Mouse (Mus musculus) left cerebral cortex, adult 2 months (tissue): ENCODE results near the gene Tpsg1. TPM values are rescaled to one million over a fixed set of nuclear protein-coding genes. Genes with fewer than 3 reads are reported as not detected.
A peak's percentile ranks its signal among the peaks of the same experiment; 100 is the strongest.

Source experiments
- DNase-seq, 2 experiments: peaks; one replicate each; pipeline ENCODE4 v3.0.0; 2021 to 2022; ENCODE audit warnings: low spot score in 2 of 2, mixed read lengths in 1 of 2; ENCODE audit errors: extremely low spot score in 1 of 2
- H3K27ac ChIP-seq: fragments of 200-600 bp; 2 replicates; pipeline ENCODE4 v1.8.1; 2022
- H3K4me3 ChIP-seq: fragments of 200-600 bp; 2 replicates; pipeline ENCODE4 v1.8.1; 2022
- CTCF ChIP-seq: fragments of 200-600 bp; IDR thresholded peaks from 2 replicates; pipeline ENCODE4 v1.8.1; 2022; ENCODE audit warnings: antibody characterized with exemption, mild to moderate bottlenecking, moderate library complexity
- intact Hi-C: fragments of 180-260 bp; cut with DNase I; formaldehyde crosslinking; loops from one replicate; pipeline ENCODE4 v1.15.1; 2025
- total RNA-seq, 2 experiments: library from RNA; stranded (reverse); gene quantifications; 2 replicates each; pipeline ENCODE4 v1.2.3; 2021

Gene Tpsg1
- total RNA-seq, 2 experiments from 2014 or later = not detected

DNA sequence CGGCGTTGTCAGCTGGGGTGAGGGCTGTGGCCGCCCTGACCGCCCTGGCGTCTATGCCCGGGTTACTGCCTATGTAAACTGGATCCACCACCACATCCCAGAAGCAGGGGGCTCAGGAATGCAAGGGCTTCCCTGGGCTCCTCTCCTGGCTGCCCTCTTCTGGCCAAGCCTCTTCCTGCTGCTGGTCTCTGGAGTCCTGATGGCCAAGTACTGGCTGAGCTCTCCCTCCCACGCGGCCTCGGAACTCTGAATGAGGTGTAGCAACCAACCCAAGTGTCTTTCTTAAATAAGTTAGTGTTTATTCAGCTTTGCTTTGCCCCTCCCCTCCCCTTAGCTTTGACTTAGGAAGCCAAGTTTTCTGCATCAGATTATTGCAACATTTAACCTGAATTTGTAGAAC is 4.9 kb downstream of the Tpsg1 start:
- no peak for DNase-seq
- no peak overlapping the region for H3K27ac ChIP-seq
- intact Hi-C loops = no loop called here
- TF ChIP-seq CTCF = peak; percentile 40
- no peak overlapping the region for H3K4me3 ChIP-seq

DNA sequence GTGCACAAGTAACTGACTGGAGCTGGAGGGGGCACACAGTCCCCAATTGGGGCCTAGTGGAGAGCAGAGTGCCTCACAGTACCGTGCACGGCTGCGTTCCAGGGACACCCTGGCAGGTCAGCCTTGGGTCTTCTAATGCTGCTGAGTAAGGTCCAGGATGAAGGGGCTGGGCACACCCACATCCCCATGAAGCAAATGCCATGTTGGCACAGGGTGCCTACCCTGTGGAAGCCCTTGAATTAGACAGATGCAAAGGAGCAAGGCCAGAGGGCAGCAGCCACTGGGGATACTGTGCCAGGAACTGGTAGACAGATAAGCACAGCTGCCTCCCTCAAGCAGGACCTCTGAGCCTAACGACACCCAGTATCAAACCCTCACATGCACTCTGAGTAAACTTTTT is 25.5 kb downstream of the Tpsg1 start:
- DNase-seq = no peak
- intact Hi-C loops = no loop called here
- no peak for TF ChIP-seq CTCF
- H3K4me3 ChIP-seq = no peak overlapping the region
- no peak overlapping the region for H3K27ac ChIP-seq

DNA sequence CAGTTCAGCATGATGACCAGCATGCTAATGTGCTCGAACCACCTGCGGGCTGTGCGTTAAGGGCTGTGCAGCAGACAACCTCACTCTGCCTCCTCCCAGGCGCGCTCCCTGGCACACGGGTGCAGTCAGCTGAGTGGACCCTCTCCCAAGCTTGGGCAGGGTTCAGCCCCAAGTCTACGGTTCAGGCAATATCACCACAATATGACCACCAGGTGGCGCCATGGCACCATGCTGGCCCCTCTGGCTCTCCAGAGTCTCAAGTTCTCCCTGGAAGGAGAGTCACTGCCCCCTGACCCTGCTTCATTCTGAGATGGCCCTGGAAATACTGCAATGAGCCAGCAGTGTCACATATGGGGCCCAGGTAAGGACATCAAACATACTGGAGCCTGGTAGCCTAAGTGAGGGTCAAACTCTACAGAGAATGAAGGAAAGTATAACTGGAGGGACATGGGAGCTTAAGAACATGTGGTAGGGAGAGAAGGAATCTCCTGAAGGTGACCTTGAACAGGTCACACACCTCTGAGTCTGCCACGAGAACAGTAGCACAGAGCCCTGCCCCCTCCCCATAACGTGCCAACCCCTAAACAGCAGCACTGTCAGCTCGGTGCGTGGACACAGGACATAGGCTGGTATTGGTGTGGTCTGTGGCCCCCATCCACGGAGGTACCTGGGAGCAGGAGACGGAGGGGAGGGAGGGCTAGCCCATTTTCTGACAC is 28.9 kb downstream of the Tpsg1 start:
- intact Hi-C loops = loop anchor here (1.0 to 5.0 kb wide), 3 partner anchors 72 to 404 kb away; no protein-coding TSS in a partner anchor
- Histone ChIP-seq H3K27ac (no peak overlapping the region), H3K4me3 (no peak overlapping the region)
- DNase-seq = peak; percentile 75 to 82
- TF ChIP-seq CTCF = peak; percentile 95

DNA sequence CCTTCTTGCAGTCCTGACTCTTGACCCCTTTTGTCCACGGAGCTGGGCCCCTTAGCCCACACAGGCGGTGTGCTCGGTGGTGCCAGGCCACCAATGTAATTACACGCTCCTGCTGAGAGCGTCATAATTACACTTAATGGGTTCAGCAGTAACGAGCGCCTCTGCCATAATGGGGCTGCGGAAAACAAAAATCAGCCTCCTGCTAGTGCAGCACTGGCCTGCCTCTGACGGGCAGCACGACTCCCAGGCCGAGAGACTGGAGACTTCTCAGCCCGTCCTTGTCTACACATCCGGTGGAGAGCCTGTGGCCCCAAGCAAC is 29.4 kb downstream of the Tpsg1 start:
- H3K27ac ChIP-seq = no peak overlapping the region
- no peak for TF ChIP-seq CTCF
- DNase-seq = no peak
- H3K4me3 ChIP-seq = no peak overlapping the region
- intact Hi-C loops = loop anchor here (1.0 to 5.0 kb wide), 3 partner anchors 72 to 404 kb away; no protein-coding TSS in a partner anchor

DNA sequence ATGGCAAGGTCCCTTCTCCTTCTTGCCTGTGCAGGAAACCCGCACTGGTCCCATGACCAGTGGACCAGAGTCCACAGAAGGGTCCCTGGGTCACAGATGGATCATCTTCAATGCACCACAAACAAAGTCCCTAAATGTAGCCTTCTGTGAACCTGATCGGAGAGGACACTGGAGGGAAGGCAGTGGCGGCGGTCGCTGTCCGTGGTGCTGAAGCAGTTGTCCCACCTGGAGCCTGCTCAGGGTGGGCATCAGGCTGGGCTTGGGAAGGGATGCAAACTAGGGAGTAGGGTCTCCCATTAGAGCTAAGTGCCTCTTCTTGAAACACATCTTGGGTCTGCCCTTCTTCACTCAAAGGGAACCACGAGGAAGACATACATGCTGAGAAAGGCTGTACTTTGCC is 31.4 kb downstream of the Tpsg1 start:
- H3K4me3 ChIP-seq = no peak overlapping the region
- intact Hi-C loops = no loop called here
- H3K27ac ChIP-seq = no peak overlapping the region
- DNase-seq = no peak
- TF ChIP-seq CTCF = no peak

DNA sequence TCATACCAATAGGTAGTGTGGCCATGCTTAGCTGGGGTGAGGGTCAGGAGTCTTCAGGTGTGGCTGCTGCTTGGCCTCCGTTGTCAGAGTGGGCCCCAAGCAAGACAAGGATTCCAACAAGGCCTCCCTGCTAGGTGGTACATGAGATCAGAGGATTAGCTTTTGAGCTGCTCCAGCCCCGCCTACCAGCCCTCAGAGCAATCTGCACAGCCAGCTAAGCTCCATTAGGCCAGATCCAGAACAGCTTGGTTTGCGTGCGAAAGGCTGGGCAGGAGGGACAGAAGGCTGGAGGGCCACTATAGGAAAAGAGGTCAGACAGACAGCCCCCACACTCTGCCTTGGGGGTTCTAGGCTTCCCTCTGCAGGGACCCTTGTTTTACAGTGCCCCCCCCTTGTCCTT is 32.4 kb downstream of the Tpsg1 start:
- no peak for TF ChIP-seq CTCF
- no peak overlapping the region for H3K4me3 ChIP-seq
- DNase-seq = no peak
- H3K27ac ChIP-seq = no peak overlapping the region
- intact Hi-C loops = no loop called here

DNA sequence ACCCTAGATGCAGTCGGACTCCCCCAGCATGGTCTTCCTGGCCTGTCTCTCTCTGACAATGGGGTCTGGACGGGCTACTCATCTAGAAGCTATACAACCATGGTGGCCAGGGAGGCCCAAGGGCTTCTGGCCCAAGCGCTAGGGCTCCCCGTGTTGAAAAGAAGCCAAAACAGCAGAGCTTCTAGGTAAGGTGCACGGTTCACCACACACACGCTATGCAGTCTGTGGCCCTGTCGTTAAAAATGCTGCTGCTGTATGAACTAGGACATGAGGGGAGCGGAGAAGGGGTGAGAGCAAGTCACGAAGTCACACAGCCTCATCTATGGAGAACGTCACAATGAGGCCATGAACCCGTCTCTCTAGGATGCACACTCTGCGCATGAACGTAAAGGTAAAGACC is 33.2 kb downstream of the Tpsg1 start:
- intact Hi-C loops = no loop called here
- no peak overlapping the region for H3K4me3 ChIP-seq
- DNase-seq = no peak
- H3K27ac ChIP-seq = no peak overlapping the region
- TF ChIP-seq CTCF = no peak

DNA sequence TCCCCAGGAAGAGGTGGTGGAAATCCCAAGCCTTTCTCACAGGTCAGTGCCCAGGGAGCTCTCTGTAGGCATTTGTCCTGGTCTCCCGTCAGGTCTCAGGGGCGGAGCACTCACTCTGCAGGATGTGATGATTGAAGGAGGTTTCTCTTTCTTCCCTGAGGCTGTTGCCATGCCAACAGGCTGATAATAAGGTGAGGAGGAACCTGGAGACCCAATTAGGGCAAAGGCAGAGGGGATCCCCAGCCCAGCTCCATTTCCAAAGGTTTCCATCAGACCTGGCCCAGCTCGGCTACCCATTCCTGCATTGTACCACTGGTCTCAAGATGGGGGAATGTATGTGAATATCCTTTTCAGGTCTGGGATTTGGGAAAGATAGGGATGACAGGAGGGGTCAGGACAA is 35.1 kb downstream of the Tpsg1 start:
- H3K4me3 ChIP-seq = no peak overlapping the region

DNA sequence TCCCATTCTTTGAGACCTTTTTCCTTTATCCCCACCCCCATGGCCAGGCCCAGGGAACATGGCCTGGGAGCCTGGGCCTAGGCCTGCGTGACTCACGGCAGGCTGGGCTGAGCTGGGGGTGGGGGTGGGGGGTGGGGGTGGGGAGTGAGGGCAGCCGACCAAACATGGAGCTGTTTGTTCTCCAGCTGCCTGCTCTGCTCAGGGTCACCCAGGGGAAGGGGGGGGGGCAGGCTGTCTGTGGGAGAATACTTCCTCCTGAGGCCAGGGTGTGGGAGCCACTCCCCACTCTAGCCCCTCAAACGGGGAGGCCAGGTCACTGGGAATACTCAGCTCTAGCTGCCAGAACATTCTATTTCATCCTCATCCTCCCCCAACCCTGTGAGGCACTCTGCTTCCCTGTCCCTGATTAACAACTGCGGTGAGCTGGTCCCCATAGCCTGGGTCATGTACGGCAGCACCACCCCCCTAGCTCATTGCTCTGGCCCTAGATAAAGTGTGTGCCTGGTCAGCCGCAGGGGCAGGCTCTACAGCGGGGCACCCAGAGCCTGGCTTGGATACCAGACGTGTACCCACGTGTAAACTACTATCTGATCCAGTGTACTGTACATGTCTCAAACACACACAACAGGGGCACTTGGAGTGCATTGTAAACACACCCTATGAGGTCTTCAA is 36.3 kb downstream of the Tpsg1 start:
- intact Hi-C loops = no loop called here
- no peak for TF ChIP-seq CTCF
- no peak overlapping the region for H3K4me3 ChIP-seq
- no peak for DNase-seq
- H3K27ac ChIP-seq = no peak overlapping the region

More for the DNA sequence above, 35.1 kb downstream of the Tpsg1 start:
- no peak for DNase-seq
- intact Hi-C loops = no loop called here
- TF ChIP-seq CTCF = no peak
- no peak overlapping the region for H3K27ac ChIP-seq

DNA sequence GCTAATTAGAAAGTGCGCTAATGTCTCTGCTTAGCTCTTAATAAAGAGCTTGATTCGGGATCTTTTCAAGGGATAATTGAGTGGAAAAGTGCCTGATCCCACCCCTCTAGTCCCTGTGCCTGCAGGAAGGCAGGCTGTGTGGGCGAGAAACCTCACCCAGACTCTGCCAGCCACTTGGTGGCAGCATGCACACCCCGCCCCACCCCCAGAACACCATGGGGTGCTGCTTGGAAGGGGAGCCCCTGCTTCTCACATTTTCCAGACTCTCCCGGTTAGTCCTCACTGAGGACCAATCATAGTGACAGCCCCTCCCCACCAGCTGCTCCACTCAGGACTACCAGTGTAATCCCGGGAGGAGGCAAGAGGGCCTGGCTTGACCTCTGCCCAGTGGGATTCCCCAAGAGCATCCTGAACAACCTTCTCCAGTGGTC is 37.0 kb downstream of the Tpsg1 start:
- peak; percentile 56 to 65 for DNase-seq
- TF ChIP-seq CTCF = peak; percentile 51
- Histone ChIP-seq H3K27ac (no peak overlapping the region), H3K4me3 (no peak overlapping the region)
- intact Hi-C loops = no loop called here

DNA sequence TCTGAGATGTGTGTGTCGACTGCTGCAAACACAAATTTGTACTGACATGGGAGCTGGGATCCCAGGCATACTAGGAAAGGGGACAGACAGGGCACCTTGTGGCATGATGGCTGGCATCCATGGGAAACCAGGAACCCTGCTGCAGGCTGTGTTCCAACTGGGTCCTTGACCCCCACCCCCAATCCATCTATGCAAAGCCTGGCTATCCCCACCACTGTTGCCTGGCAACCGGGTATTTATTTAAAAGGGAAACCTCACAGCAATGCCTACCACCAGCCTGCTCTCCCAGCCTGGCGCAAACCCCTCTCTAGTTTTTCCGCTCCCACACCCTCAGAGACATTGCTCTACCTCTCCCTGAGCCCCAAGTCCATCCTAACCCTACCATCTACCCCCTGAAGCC is 38.3 kb downstream of the Tpsg1 start:
- Histone ChIP-seq H3K4me3 (no peak overlapping the region), H3K27ac (no peak overlapping the region)
- intact Hi-C loops = no loop called here
- no peak for DNase-seq
- TF ChIP-seq CTCF = no peak

DNA sequence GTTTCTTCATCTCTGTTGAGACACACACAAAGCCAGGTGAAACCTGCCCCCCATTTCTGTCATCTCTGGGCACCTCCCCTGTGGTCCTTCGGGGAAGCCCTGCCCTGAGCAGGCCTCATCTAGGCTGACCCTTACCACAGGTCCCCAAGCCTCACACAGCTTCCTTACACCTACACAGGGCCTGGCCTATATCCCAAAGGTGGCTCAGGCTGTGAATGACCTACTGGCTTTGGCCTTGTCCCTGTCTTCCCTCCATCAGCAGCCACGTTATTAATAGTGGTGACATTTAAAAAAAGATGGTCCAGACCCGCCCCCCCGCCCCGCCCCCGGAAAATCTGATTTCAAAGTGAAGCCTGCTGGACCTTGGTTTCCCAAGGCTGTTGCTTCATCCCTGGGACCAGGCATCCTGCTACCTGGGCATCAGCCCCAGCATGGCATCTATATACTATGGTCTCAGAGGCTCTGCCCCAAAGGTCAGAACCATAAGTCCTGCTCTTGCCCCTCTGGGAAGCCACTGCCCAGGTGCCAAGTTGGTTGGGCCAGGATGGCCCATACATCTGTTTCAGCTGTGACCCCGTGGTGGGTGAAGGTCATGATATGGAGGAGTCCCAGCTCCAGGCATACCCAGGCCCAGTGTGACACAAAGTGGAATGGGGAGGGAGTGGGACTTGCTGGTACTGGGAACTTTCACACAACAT is 39.4 kb downstream of the Tpsg1 start:
- Histone ChIP-seq H3K4me3 (no peak overlapping the region), H3K27ac (no peak overlapping the region)
- no peak for TF ChIP-seq CTCF
- no peak for DNase-seq
- intact Hi-C loops = no loop called here

DNA sequence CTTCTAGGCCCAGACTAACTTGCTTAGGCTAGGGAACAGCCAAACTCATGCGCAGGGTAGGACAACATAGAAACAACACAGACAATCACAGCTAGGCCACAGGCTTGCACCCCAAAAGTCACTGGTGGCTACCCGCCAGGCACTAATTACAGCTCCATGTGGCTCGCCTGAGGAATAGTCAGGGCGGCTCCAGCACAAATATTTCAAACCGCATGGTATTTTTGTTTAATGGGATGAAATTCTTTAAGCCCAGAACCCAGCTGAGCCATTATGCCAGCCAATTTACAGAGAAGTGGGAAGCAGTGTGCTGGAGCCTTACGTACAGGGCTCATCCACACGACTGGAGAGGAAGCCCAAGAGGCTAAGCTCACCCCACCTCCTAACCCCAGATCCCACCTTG is 40.5 kb downstream of the Tpsg1 start:
- intact Hi-C loops = loop anchor here (2.0 kb wide), 1 partner anchor 23 kb away; the partner anchor contains the start of gene Cacna1h
- Histone ChIP-seq H3K4me3 (no peak overlapping the region), H3K27ac (no peak overlapping the region)
- no peak for DNase-seq
- TF ChIP-seq CTCF = no peak
